Mouse (Mus musculus) hindbrain, embryonic 14.5 days (tissue): Measurements from ENCODE around the gene 1300017J02Rik. TPM values are rescaled to one million over a fixed set of nuclear protein-coding genes. Genes with fewer than 3 reads are reported as not detected.

Experiments used
- ATAC-seq: fragments of 200-750 bp; cut with Nextera tagmentation; 2 replicates; pipeline ENCODE4 v1.8.0; 2017; ENCODE audit warnings: moderate number of reproducible peaks, mild to moderate bottlenecking, moderate TSS enrichment, moderate library complexity; ENCODE audit not compliant: low FRiP score
- DNase-seq: peaks from one replicate; pipeline ENCODE4 v3.0.0-alpha.2; 2015; ENCODE audit warnings: low spot score
- H3K27ac ChIP-seq: fragments of 300-500 bp; sonication (generic); 2 replicates; pipeline ENCODE4 v1.5.1; 2014; ENCODE audit warnings: mild to moderate bottlenecking, moderate library complexity
- H3K27me3 ChIP-seq: fragments of 300-500 bp; sonication (generic); 2 replicates; pipeline ENCODE4 v1.6.1; 2014; ENCODE audit warnings: mild to moderate bottlenecking, low read length, mixed read lengths; ENCODE audit not compliant: control insufficient read depth, insufficient read depth
- H3K36me3 ChIP-seq: fragments of 300-500 bp; sonication (generic); replicated peaks from 2 replicates; pipeline ENCODE4 v1.6.1; 2014; ENCODE audit not compliant: control insufficient read depth, insufficient read depth
- H3K4me1 ChIP-seq: fragments of 300-500 bp; sonication (generic); replicated peaks from 2 replicates; pipeline ENCODE4 v1.6.1; 2014; ENCODE audit warnings: antibody characterized with exemption, low read length, mixed read lengths; ENCODE audit not compliant: control insufficient read depth, insufficient read depth
- H3K4me2 ChIP-seq: fragments of 300-500 bp; sonication (generic); replicated peaks from 2 replicates; pipeline ENCODE4 v1.6.1; 2014; ENCODE audit warnings: mild to moderate bottlenecking, moderate library complexity
- H3K4me3 ChIP-seq: fragments of 300-500 bp; sonication (generic); replicated peaks from 2 replicates; pipeline ENCODE4 v1.5.1; 2014; ENCODE audit warnings: mild to moderate bottlenecking, low read length
- H3K9ac ChIP-seq: fragments of 300-500 bp; sonication (generic); 2 replicates; pipeline ENCODE4 v1.6.1; 2014
- H3K9me3 ChIP-seq: fragments of 300-500 bp; sonication (generic); 2 replicates; pipeline ENCODE4 v1.6.1; 2016; ENCODE audit warnings: low read length; ENCODE audit not compliant: control insufficient read depth
- WGBS: fragments of 180-500 bp; shearing (Covaris S2); extraction: QIAGEN DNeasy Blood & Tissue Kit; methylation state at CpG from one replicate; pipeline ENCODE4 v1.1.7; 2014; 5-methylcytosine and 5-hydroxymethylcytosine counted together
- polyA plus RNA-seq: library from polyadenylated mRNA; unstranded; fragments of >200 nt; fragmentation: Nextera tagmentation; extraction: Ambion mirVana; gene quantifications from 2 replicates; pipeline ENCODE4 v1.2.1, GENCODE M21; 2014

1300017J02Rik gene
- polyA plus RNA-seq, 1 experiment from 2014 or later = 0.50 TPM

GRCm38 (mm10) chr9:103286396-103286795 is 18.5 kb downstream of the 1300017J02Rik start:
- Histone ChIP-seq H3K4me2 (no peak overlapping the region), H3K27me3 (no peaks in the 10 kb centered on the region)
- no peak for DNase-seq

GRCm38 (mm10) chr9:103276876-103277275 is 28.0 kb downstream of the 1300017J02Rik start:
- DNase-seq (no peak), ATAC-seq (no peak)
- WGBS = 84% methylated on average over 6 of the region's 6 CpGs
- Histone ChIP-seq H3K27ac (no peak overlapping the region), H3K27me3 (no peaks in the 10 kb centered on the region), H3K9ac (no peak overlapping the region), H3K4me2 (no peak overlapping the region), H3K9me3 (no peaks in the 10 kb centered on the region), H3K36me3 (no peaks in the 10 kb centered on the region), H3K4me1 (no peaks in the 10 kb centered on the region), H3K4me3 (no peak overlapping the region)

More at GRCm38 (mm10) chr9:103286396-103286795, 18.5 kb downstream of the 1300017J02Rik start:
- H3K36me3 ChIP-seq = no peaks in the 10 kb centered on the region
- no peak overlapping the region for H3K27ac ChIP-seq
- no peaks in the 10 kb centered on the region for H3K9me3 ChIP-seq
- H3K4me1 ChIP-seq = no peaks in the 10 kb centered on the region
- no peak overlapping the region for H3K4me3 ChIP-seq
- ATAC-seq = no peak
- no peak overlapping the region for H3K9ac ChIP-seq
- 61% methylated on average over 4 of the region's 4 CpGs for WGBS

- Histone ChIP-seq H3K27me3 (no peaks in the 10 kb centered on the region), H3K4me1 (no peaks in the 10 kb centered on the region), H3K36me3 (no peaks in the 10 kb centered on the region), H3K9ac (no peak overlapping the region), H3K9me3 (no peaks in the 10 kb centered on the region), H3K27ac (no peak overlapping the region), H3K4me3 (no peak overlapping the region), H3K4me2 (no peak overlapping the region)
- DNase-seq = no peak
- ATAC-seq = no peak
- WGBS = 78% methylated on average over 1 of the region's 1 CpGs
Observed at GRCm38 (mm10) chr9:103275676-103276075, 29.2 kb downstream of the 1300017J02Rik start.

- Histone ChIP-seq H3K4me2 (no peak overlapping the region), H3K9me3 (no peaks in the 10 kb centered on the region), H3K9ac (no peak overlapping the region), H3K36me3 (no peaks in the 10 kb centered on the region), H3K27me3 (no peaks in the 10 kb centered on the region), H3K4me1 (no peaks in the 10 kb centered on the region), H3K27ac (no peak overlapping the region), H3K4me3 (no peak overlapping the region)
- DNase-seq (no peak), ATAC-seq (no peak)
- 89% methylated on average over 8 of the region's 8 CpGs for WGBS
Observed at GRCm38 (mm10) chr9:103274819-103275218, 30.1 kb downstream of the 1300017J02Rik start.

- Histone ChIP-seq H3K4me1 (no peaks in the 10 kb centered on the region), H3K9ac (no peak overlapping the region), H3K4me2 (no peak overlapping the region), H3K4me3 (no peak overlapping the region), H3K36me3 (no peaks in the 10 kb centered on the region), H3K27ac (no peak overlapping the region), H3K9me3 (no peaks in the 10 kb centered on the region), H3K27me3 (no peaks in the 10 kb centered on the region)
- ATAC-seq (peak; percentile 66; the same call in 1 of the 2 replicates), DNase-seq (peak; percentile 38)
- WGBS = 18% methylated on average over 4 of the region's 4 CpGs
Observed at GRCm38 (mm10) chr9:103271104-103271503, 33.8 kb downstream of the 1300017J02Rik start.

GRCm38 (mm10) chr9:103265778-103266177 is 39.1 kb downstream of the 1300017J02Rik start:
- ATAC-seq = no peak
- no peak overlapping the region for H3K9ac ChIP-seq
- no peaks in the 10 kb centered on the region for H3K36me3 ChIP-seq
- no peaks in the 10 kb centered on the region for H3K9me3 ChIP-seq
- no peak overlapping the region for H3K27ac ChIP-seq
- H3K4me2 ChIP-seq = no peak overlapping the region
- WGBS = 85% methylated on average over 4 of the region's 4 CpGs
- H3K27me3 ChIP-seq = no peaks in the 10 kb centered on the region
- H3K4me3 ChIP-seq = no peak overlapping the region
- DNase-seq = no peak
- H3K4me1 ChIP-seq = no peaks in the 10 kb centered on the region

GRCm38 (mm10) chr9:103252906-103253305 is 52.0 kb downstream of the 1300017J02Rik start:
- no peak overlapping the region for H3K4me3 ChIP-seq
- ATAC-seq (no peak), DNase-seq (no peak)
- 94% methylated on average over 5 of the region's 5 CpGs for whole genome bisulfite sequencing
- no peaks in the 10 kb centered on the region for H3K27me3 ChIP-seq
- no peak overlapping the region for H3K9ac ChIP-seq
- H3K36me3 ChIP-seq = no peaks in the 10 kb centered on the region
- no peak overlapping the region for H3K4me2 ChIP-seq
- H3K27ac ChIP-seq = no peak overlapping the region
- H3K9me3 ChIP-seq = 0 out of 2 replicates have a peak, but pooled peaks cover 7% of the 10 kb centered on the region
- H3K4me1 ChIP-seq = no peaks in the 10 kb centered on the region

- H3K36me3 ChIP-seq = no peaks in the 10 kb centered on the region
- H3K9me3 ChIP-seq = 0 out of 2 replicates have a peak, but pooled peaks cover 2% of the 10 kb centered on the region
- 57% methylated on average over 4 of the region's 4 CpGs for WGBS
- H3K27ac ChIP-seq = no peak overlapping the region
- no peaks in the 10 kb centered on the region for H3K27me3 ChIP-seq
- no peak for DNase-seq
- H3K4me3 ChIP-seq = no peak overlapping the region
- H3K4me2 ChIP-seq = no peak overlapping the region
- no peak for ATAC-seq
- no peaks in the 10 kb centered on the region for H3K4me1 ChIP-seq
- no peak overlapping the region for H3K9ac ChIP-seq
Observed at GRCm38 (mm10) chr9:103248618-103249017, 56.3 kb downstream of the 1300017J02Rik start.

GRCm38 (mm10) chr9:103246526-103247168 is 58.2 kb downstream of the 1300017J02Rik start:
- no peak overlapping the region for H3K27ac ChIP-seq
- H3K36me3 ChIP-seq = no peaks in the 10 kb centered on the region
- no peaks in the 10 kb centered on the region for H3K27me3 ChIP-seq
- ATAC-seq (no peak), DNase-seq (no peak)
- WGBS = 87% methylated on average over 8 of the region's 8 CpGs
- no peak overlapping the region for H3K4me2 ChIP-seq
- no peaks in the 10 kb centered on the region for H3K9me3 ChIP-seq
- H3K4me3 ChIP-seq = no peak overlapping the region
- H3K9ac ChIP-seq = no peak overlapping the region
- H3K4me1 ChIP-seq = no peaks in the 10 kb centered on the region

GRCm38 (mm10) chr9:103243640-103244039 is 61.2 kb downstream of the 1300017J02Rik start:
- no peaks in the 10 kb centered on the region for H3K36me3 ChIP-seq
- H3K9ac ChIP-seq = no peak overlapping the region
- ATAC-seq = no peak
- no peak overlapping the region for H3K4me2 ChIP-seq
- 94% methylated on average over 4 of the region's 4 CpGs for WGBS
- DNase-seq = no peak
- no peak overlapping the region for H3K4me3 ChIP-seq
- H3K27ac ChIP-seq = no peak overlapping the region
- H3K4me1 ChIP-seq = no peaks in the 10 kb centered on the region
- H3K27me3 ChIP-seq = no peaks in the 10 kb centered on the region
- no peaks in the 10 kb centered on the region for H3K9me3 ChIP-seq
